Mouse (Mus musculus): ENCODE results near the gene 1700017D01Rik. TPM values are rescaled to one million over a fixed set of nuclear protein-coding genes. Genes with fewer than 3 reads are reported as not detected.
A peak's percentile ranks its signal among the peaks of the same experiment; 100 is the strongest.
"Not testable (repeated sequence)": the region's sequence is repeated elsewhere in the genome, so short reads cannot be mapped to it uniquely, and the experiment has no call there.

Gene 1700017D01Rik
- polyA plus RNA-seq (2011; ENCODE audit: insufficient read length, low read depth, missing spikeins): not detected in 2 replicates

DNA sequence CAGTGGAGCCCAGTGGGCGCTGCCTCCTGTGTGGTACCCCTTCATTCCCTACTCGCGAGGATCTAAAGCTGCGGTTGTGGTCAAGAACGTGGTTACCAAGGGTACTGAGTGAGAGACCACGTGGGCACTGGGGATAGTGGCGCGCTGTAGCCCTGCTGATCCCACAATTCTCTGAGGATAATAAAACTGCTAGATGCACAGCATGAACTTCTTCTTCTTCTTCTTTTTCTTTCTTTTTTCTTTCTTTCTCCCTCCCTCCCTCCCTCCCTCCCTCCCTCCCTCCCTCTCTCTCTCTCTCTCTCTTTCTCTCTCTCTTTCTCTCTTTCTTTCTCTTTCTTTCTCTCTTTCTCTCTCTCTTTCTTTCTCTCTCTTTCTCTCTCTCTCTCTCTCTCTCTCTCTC lies at the start of gene 1700017D01Rik:
TSS of gene 1700017D01Rik (minus strand) at position 101 of the 400 bp plus-strand sequence.
- not testable (repeated sequence) for H3K4me1 ChIP-seq (ENCODE audit: control insufficient read depth, insufficient read depth, low read length); H3K27ac ChIP-seq (ENCODE audit: insufficient read depth, low read length); H3K4me3 ChIP-seq (ENCODE audit: insufficient read depth, low read length)

DNA sequence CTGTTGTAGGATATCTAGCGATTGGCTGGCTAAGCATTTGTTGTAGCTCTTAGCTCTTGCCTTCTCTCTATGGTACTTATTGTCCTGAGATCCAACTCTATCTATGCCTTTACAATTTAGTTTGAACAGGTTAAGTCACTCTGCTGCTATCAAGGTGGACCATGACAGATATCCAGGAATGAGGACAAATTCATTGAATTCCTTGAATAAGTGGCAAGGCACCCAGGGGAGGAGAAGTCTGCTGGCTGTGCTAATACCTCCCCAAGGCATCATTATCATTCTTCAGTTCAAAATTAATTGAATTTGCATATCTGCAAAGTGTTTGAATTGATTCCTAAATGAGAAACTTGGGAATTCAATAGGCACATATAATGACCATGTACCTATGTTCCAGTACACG lies 46.8 kb upstream of the 1700017D01Rik start:
- H3K4me1 ChIP-seq (ENCODE audit: control insufficient read depth, insufficient read depth, low read length): no peaks in the 10 kb centered on the region
- TF ChIP-seq CTCF (IDR thresholded peaks at IDR 0.05; ENCODE audit: borderline replicate concordance, insufficient read depth, low read length): no peak
- no peak for TF ChIP-seq POLR2A (IDR thresholded peaks at IDR 0.05; ENCODE audit: low read depth, low read length)
- H3K27ac ChIP-seq (ENCODE audit: insufficient read depth, low read length): no peak overlapping the region
- H3K4me3 ChIP-seq (ENCODE audit: insufficient read depth, low read length): no peak overlapping the region

DNA sequence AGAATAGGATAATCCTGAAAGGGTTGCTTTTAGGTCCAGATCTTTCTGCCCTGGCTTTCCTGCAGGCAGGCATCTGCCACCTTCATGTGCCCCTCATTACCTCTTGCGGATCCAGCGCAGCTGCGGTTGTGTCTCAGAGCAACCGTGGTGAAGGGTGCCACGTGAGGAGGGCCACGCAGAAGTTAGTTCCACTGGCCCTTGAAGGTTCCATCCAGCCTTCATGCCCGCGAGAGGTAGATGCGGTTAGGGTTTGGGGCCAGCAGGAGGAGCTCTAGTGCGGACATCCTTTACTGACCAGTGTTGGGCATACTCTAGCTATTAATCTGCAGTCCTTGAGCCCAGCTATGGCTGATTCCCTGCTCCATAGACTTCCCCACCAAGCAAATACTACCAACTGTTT lies 34.5 kb upstream of the 1700017D01Rik start, which contains the start of gene 1700025F22Rik:
TSS of gene 1700025F22Rik (minus strand) at position 149 of the 400 bp plus-strand sequence.
- TF ChIP-seq CTCF (IDR thresholded peaks at IDR 0.05; ENCODE audit: borderline replicate concordance, insufficient read depth, low read length) (0 out of 2 replicates have a peak, but pooled peaks have one; percentile 14), POLR2A (IDR thresholded peaks at IDR 0.05; ENCODE audit: low read depth, low read length) (no peak)

DNA sequence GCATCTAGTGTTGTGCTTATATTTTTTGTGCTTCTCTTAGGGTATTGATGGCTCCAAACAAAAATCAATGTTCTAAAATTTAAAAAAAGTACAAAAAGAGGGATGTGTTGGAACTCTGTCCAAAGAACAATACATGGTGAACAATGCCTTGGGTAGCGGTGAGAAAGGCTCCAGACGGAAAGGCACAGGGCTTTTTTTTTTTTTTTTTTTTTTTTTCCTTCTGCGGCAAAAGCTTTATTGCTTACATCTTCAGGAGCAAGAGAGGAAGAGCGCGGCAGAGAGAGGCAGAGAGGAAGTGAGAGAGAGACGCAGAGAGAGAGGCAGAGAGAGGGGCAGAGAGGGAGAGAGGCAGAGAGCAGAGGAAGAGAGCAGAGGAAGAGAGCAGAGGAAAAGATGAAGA lies 27.2 kb upstream of the 1700017D01Rik start:
- H3K4me1 ChIP-seq (ENCODE audit: control insufficient read depth, insufficient read depth, low read length); H3K4me3 ChIP-seq (ENCODE audit: insufficient read depth, low read length); H3K27ac ChIP-seq (ENCODE audit: insufficient read depth, low read length): not testable (repeated sequence)

More for the DNA sequence above, 34.5 kb upstream of the 1700017D01Rik start, which contains the start of gene 1700025F22Rik:
- Histone ChIP-seq H3K4me3 (ENCODE audit: insufficient read depth, low read length) (no peak within 1 kb of the TSS), H3K4me1 (ENCODE audit: control insufficient read depth, insufficient read depth, low read length) (no peaks in the 10 kb centered on the region), H3K27ac (ENCODE audit: insufficient read depth, low read length) (no peak within 1 kb of the TSS)

DNA sequence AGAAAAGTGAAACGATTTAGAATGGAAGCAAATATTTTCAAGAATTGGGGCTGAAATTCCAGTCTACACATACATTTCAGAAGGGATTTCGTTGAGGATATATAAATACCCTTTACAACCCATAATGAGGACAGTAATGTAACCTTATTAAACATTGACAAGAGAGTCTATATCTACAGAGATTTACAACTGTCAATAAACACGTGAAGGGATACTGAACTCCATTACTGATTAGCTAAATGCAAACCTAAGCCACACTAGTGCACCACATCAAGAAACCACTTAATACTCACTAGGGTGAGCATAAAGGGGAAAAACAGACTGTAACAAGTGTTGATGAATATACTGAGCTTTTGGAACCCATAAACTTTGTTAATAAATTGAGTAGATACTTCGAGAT lies 4.7 kb upstream of the 1700017D01Rik start:
- TF ChIP-seq CTCF (IDR thresholded peaks at IDR 0.05; ENCODE audit: borderline replicate concordance, insufficient read depth, low read length): no peak
- no peak for TF ChIP-seq POLR2A (IDR thresholded peaks at IDR 0.05; ENCODE audit: low read depth, low read length)
- Histone ChIP-seq H3K27ac (ENCODE audit: insufficient read depth, low read length) (no peak overlapping the region), H3K4me3 (ENCODE audit: insufficient read depth, low read length) (no peak overlapping the region), H3K4me1 (ENCODE audit: control insufficient read depth, insufficient read depth, low read length) (no peaks in the 10 kb centered on the region)

DNA sequence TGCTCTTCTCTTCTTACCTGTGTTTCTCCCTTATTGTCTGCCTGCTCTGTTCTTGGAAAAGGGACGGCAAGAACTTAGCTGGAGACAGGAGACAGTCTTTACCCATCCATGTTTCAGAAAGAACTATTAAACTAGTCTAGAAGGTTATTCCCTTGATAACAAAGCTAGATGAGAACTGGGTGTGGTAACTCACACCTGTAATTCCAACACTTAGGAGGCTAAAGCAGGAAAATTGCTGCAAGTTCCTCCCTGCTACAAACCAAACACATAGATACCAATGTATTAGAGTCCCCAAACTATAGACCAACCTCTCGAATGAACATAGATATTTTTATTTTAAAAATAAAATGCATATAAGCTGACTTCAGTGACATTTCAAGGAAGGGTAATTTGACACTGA lies 4.2 kb upstream of the 1700017D01Rik start:
- H3K4me3 ChIP-seq (ENCODE audit: insufficient read depth, low read length): no peak overlapping the region
- no peaks in the 10 kb centered on the region for H3K4me1 ChIP-seq (ENCODE audit: control insufficient read depth, insufficient read depth, low read length)
- TF ChIP-seq POLR2A (IDR thresholded peaks at IDR 0.05; ENCODE audit: low read depth, low read length) (no peak), CTCF (IDR thresholded peaks at IDR 0.05; ENCODE audit: borderline replicate concordance, insufficient read depth, low read length) (no peak)
- H3K27ac ChIP-seq (ENCODE audit: insufficient read depth, low read length): no peak overlapping the region

DNA sequence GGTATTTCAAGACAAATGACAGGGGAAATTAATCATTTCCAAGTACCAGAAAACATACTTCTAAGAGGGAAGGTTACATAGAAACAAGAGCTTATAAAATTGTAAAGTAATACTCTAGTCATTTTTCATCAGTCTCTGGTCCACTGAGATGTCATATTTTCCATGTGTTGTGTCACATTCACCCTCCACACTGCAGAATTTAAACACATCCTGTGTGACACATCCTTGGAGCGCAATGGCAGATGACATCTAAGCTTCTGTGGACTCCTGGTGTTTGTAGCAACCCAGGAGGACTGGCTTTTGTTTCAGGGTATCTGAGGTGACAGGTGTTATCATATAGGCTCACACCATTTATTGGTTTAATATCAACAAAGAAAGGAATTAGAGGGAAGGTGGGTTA lies 974 bp downstream of the 1700017D01Rik start:
- Histone ChIP-seq H3K4me1 (ENCODE audit: control insufficient read depth, insufficient read depth, low read length) (no peaks in the 10 kb centered on the region), H3K4me3 (ENCODE audit: insufficient read depth, low read length) (no peak overlapping the region), H3K27ac (ENCODE audit: insufficient read depth, low read length) (no peak overlapping the region)
- TF ChIP-seq CTCF (IDR thresholded peaks at IDR 0.05; ENCODE audit: borderline replicate concordance, insufficient read depth, low read length) (no peak), POLR2A (IDR thresholded peaks at IDR 0.05; ENCODE audit: low read depth, low read length) (no peak)

DNA sequence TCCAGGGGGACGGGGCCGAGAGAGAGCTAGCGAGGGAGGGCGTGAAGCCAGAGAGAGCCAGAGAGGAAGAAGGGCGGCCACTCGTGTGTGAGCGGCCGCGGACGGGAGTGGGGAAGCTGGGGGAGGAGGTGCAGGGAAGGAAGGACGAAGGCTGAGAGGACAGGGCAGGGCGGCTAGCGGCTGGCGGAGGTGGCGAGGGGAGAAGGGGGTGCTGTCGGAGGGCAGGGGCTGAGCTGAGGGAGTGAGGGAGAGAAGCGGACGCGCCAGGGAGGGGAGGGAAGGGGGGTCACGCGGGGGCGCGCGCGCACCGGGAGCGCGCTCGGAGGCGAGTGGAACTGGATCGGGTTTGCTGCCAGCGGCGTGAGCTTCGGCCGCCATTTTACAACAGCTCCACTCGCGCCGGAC lies 9.7 kb downstream of the 1700017D01Rik start:
- not testable (repeated sequence) for H3K27ac ChIP-seq (ENCODE audit: insufficient read depth, low read length); H3K4me1 ChIP-seq (ENCODE audit: control insufficient read depth, insufficient read depth, low read length)
- H3K4me3 ChIP-seq (ENCODE audit: insufficient read depth, low read length): peak overlapping the region; percentile 55

DNA sequence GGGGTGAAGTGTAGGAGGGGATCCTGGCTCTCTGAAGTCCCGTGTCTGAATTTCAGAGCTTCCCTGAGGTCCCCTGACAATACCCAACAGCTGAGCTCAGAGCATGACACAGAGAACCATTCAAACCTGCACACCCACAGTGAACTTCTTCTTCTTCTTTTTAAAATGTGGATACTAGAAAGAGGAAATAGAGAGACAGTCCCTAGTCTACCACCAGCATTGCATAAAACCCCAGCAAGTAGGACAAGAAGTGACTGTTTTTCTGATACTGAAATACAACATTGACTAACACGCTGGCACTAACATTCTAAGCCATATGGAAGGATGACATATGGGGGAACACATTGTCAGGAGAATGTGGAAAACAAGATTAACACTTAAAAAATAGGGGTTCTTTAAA lies 11.3 kb downstream of the 1700017D01Rik start:
- TF ChIP-seq POLR2A (IDR thresholded peaks at IDR 0.05; ENCODE audit: low read depth, low read length): no peak
- no peak for TF ChIP-seq CTCF (IDR thresholded peaks at IDR 0.05; ENCODE audit: borderline replicate concordance, insufficient read depth, low read length)
- no peak overlapping the region for H3K4me3 ChIP-seq (ENCODE audit: insufficient read depth, low read length)
- H3K27ac ChIP-seq (ENCODE audit: insufficient read depth, low read length): no peak overlapping the region
- no peaks in the 10 kb centered on the region for H3K4me1 ChIP-seq (ENCODE audit: control insufficient read depth, insufficient read depth, low read length)

DNA sequence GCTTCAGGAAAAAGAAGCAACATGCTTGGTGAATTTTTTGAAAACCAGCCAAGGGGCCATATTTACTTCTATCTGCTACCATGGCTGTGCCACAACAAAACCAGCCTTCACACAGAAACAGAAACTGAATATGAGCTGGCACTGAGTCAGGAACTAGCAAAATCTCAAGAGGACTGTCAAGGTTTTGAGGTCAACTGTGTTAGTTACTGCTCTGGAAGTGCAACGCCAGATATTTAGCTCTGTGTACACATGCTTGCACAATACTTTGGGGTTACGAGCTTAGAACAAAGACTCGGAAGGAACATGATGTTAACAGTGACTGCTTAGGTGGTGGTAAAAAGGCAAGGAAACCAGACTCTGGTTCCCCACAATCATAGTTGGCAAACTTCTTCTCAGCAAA lies 22.9 kb downstream of the 1700017D01Rik start:
- no peaks in the 10 kb centered on the region for H3K4me1 ChIP-seq (ENCODE audit: control insufficient read depth, insufficient read depth, low read length)
- H3K27ac ChIP-seq (ENCODE audit: insufficient read depth, low read length): no peak overlapping the region
- no peak overlapping the region for H3K4me3 ChIP-seq (ENCODE audit: insufficient read depth, low read length)
- TF ChIP-seq CTCF (IDR thresholded peaks at IDR 0.05; ENCODE audit: borderline replicate concordance, insufficient read depth, low read length) (no peak), POLR2A (IDR thresholded peaks at IDR 0.05; ENCODE audit: low read depth, low read length) (no peak)

DNA sequence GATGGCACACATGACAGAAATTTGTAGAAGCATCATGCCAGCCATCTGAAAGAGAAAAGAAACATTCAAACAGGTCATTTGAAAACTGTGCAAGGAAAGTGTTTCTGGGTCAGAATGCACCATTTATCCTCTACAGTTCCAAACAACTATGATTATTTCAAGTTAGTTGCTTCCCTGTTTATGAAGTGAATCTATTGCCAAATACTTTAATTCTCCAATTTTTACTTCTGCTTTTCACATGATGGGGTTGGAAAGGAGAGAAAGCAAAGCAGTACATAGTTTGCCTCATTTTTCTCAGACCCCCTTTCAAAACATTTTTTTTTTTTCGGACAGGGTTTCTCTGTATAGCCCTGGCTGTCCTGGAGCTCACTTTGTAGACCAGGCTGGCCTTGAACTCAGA lies 28.8 kb downstream of the 1700017D01Rik start:
- H3K4me1 ChIP-seq (ENCODE audit: control insufficient read depth, insufficient read depth, low read length): no peaks in the 10 kb centered on the region
- H3K4me3 ChIP-seq (ENCODE audit: insufficient read depth, low read length): no peak overlapping the region
- TF ChIP-seq CTCF (IDR thresholded peaks at IDR 0.05; ENCODE audit: borderline replicate concordance, insufficient read depth, low read length) (no peak), POLR2A (IDR thresholded peaks at IDR 0.05; ENCODE audit: low read depth, low read length) (no peak)
- H3K27ac ChIP-seq (ENCODE audit: insufficient read depth, low read length): no peak overlapping the region

Measured in embryonic fibroblast, embryonic 13.5 days (primary cell).